19 mouse cellular contexts compared by ENCODE assay signal in the genomic region with DNA sequence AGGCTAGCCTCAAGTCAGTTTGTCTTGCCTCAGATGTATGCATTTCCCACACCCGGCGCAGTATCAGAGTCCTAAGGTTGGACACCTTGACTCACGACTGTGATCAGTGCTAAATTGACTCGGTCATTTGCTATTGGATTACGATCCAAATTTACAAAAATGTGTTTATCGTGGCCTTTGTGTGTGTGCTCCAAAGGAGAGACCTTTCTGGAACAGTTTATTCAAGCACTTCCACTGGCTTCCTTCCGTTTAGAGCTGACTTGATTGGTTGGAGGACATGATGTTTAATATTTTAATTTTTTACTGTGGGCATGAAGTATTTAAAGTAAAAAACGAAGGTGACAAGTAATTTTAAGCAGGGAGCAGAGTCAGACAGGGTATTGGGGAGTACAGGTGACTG.
"Had no signal": no experiment of that assay in that cellular context is flagged by ENCODE, and none has a peak within 500 bp of the region (broad histone marks: within the 10 kb centered on the region; RNA-seq: fewer than 3 reads in every experiment).

No protein-coding gene starts in this region.

- H3K27ac ChIP-seq: liver, embryonic 12.5 days; liver, embryonic 14.5 days; lung, embryonic 15.5 days; midbrain, embryonic 10.5 days; midbrain, embryonic 12.5 days; neural tube, embryonic 13.5 days; neural tube, embryonic 15.5 days had no signal

- H3K4me2 ChIP-seq: liver, embryonic 12.5 days; lung, embryonic 15.5 days; midbrain, embryonic 12.5 days; neural tube, embryonic 13.5 days; neural tube, embryonic 15.5 days had no signal

- H3K4me3 ChIP-seq: liver, embryonic 12.5 days; lung, embryonic 15.5 days; midbrain, embryonic 10.5 days; midbrain, embryonic 12.5 days; myocyte; neural tube, embryonic 13.5 days; neural tube, embryonic 15.5 days had no signal

- DNase-seq: lung, adult 18-20 months; midbrain, embryonic 14.5 days; retina, postnatal 1 day; right cerebral cortex, adult 18-20 months; right cerebral cortex, postnatal 25 days; right cerebral cortex, postnatal 4 days; spleen, adult 18-20 months; thymus, adult 18-20 months; thymus, postnatal 14 days; thymus, postnatal 36 days had no signal

- ATAC-seq: liver, embryonic 12.5 days; midbrain, embryonic 16.5 days had no signal

- H3K36me3 ChIP-seq: lung, embryonic 15.5 days had no signal

- H3K9ac ChIP-seq: liver, embryonic 12.5 days; liver, embryonic 14.5 days; lung, embryonic 15.5 days; midbrain, embryonic 12.5 days; neural tube, embryonic 13.5 days; neural tube, embryonic 15.5 days had no signal

- H3K27me3 ChIP-seq: liver, embryonic 12.5 days; lung, embryonic 15.5 days; midbrain, embryonic 12.5 days; neural tube, embryonic 13.5 days; neural tube, embryonic 15.5 days had no signal

- H3K9me3 ChIP-seq: liver, embryonic 12.5 days; lung, embryonic 15.5 days; midbrain, embryonic 10.5 days; midbrain, embryonic 12.5 days; neural tube, embryonic 13.5 days; neural tube, embryonic 15.5 days had no signal
